Comparison of ENCODE assay signal across 9 mouse cellular contexts in the genomic region with DNA sequence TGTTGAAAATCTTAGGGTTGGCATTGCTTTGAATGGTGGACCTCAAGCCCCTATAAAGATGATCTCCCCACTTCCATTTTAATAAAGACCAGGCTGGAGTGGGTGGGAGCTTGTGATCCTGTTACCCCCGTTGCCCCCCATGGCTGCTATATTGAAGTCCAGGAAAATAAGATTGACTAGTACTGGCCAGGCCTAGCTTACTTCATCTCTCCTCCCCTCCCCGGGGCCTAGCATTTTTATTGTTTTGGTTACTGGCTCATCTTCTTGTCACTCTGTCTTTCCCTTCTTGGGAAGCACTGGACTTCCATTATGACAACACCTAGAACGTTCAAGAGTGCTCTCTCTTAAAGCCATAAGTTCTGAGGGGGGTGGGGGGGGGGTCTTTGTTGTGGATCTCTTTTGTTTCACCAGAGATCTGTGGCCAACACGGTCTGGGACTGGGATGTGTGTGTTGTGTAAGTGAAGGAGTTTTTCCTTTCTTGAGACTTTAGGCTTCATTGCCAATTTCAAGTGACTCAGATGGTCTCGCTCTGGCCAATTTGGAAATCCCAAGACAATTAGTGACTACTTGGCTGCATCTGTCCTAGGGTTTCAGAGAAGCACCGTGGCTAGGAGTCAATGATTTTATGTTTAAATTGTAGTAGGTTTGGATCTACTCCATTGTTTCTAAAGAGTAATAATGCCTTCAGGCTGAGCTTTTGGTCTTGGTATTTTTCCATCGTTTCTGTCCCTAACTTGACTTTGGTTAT. TPM values are rescaled to one million over a fixed set of nuclear protein-coding genes. Genes with fewer than 3 reads are reported as not detected.
DNase-seq lines count a peak whose midpoint lies in the region; ATAC-seq and TF ChIP-seq lines count a peak whose summit lies in the region.
"Had no signal": no experiment of that assay in that cellular context is flagged by ENCODE, and none has a peak within 500 bp of the region (broad histone marks: within the 10 kb centered on the region; RNA-seq: fewer than 3 reads in every experiment).

No protein-coding gene starts in this region.

- H3K27ac ChIP-seq in ES-Bruce4 (ENCODE audit: insufficient read depth, low read length) = no peak overlapping the region
- H3K27ac ChIP-seq in embryonic facial prominence, embryonic 10.5 days (replicated peaks) = peak overlapping the region; percentile 96
- peak overlapping the region; percentile 98 for H3K27ac ChIP-seq in heart, embryonic 15.5 days

- no peaks in the 10 kb centered on the region for H3K4me1 ChIP-seq in ES-Bruce4 (ENCODE audit: control insufficient read depth, insufficient read depth, low read length)
- peaks cover 24% of the 10 kb centered on the region for H3K4me1 ChIP-seq in embryonic facial prominence, embryonic 10.5 days
- peaks cover 21% of the 10 kb centered on the region for H3K4me1 ChIP-seq in heart, embryonic 15.5 days (replicated peaks)

- DNase-seq in adrenal gland, postnatal 14 days = peak; percentile 27
- no peak for DNase-seq in adrenal gland, postnatal 25 days
- DNase-seq in embryonic facial prominence, embryonic 10.5 days (ENCODE audit: low spot score) = peak; percentile 35
- peak; percentile 4 for DNase-seq in liver
- DNase-seq in neural tube, embryonic 10.5 days (ENCODE audit: extremely low spot score, low spot score) = peak; percentile 26
- DNase-seq in urinary bladder, postnatal 10 days (ENCODE audit: low spot score) = no peak

- TF ChIP-seq POLR2A in ES-Bruce4 (IDR thresholded peaks at IDR 0.05; ENCODE audit: insufficient read depth, low read length) = no peak

- no peak for TF ChIP-seq EP300 in ES-Bruce4 (IDR thresholded peaks at IDR 0.05; ENCODE audit: insufficient read depth, low read depth, low read length)

- 29% methylated on average over 7 of the region's 7 CpGs for WGBS in embryonic facial prominence, embryonic 10.5 days
- WGBS in heart, embryonic 15.5 days = 30% methylated on average over 7 of the region's 7 CpGs

- peak overlapping the region; percentile 96 for H3K4me3 ChIP-seq in ES-Bruce4 (ENCODE audit: low read depth, low read length)
- peak overlapping the region; percentile 88 for H3K4me3 ChIP-seq in embryonic facial prominence, embryonic 10.5 days
- peak overlapping the region; percentile 94 for H3K4me3 ChIP-seq in heart, embryonic 15.5 days

- peaks cover 2% of the 10 kb centered on the region; the same call in 1 of the 2 replicates for H3K27me3 ChIP-seq in ES-Bruce4 (ENCODE audit: control insufficient read depth, insufficient read depth, low read length, poor library complexity, severe bottlenecking)
- no peaks in the 10 kb centered on the region for H3K27me3 ChIP-seq in embryonic facial prominence, embryonic 10.5 days (replicated peaks; ENCODE audit: low read depth, poor library complexity, severe bottlenecking)
- no peaks in the 10 kb centered on the region for H3K27me3 ChIP-seq in heart, embryonic 15.5 days

- no peaks in the 10 kb centered on the region for H3K9me3 ChIP-seq in ES-Bruce4 (replicated peaks; ENCODE audit: control insufficient read depth, insufficient read depth, low read length, poor library complexity, severe bottlenecking)
- no peaks in the 10 kb centered on the region for H3K9me3 ChIP-seq in embryonic facial prominence, embryonic 10.5 days
- no peaks in the 10 kb centered on the region for H3K9me3 ChIP-seq in heart, embryonic 15.5 days (replicated peaks)

- peak overlapping the region; percentile 98 for H3K9ac ChIP-seq in ES-Bruce4 (ENCODE audit: low read depth, poor library complexity, severe bottlenecking)
- H3K9ac ChIP-seq in heart, embryonic 15.5 days = peak overlapping the region; percentile 99

- TF ChIP-seq CTCF in ES-Bruce4 (IDR thresholded peaks at IDR 0.05; ENCODE audit: low read depth, low read length) = no peak

- H3K36me3 ChIP-seq in ES-Bruce4 (ENCODE audit: control insufficient read depth, insufficient read depth, low read length, poor library complexity, severe bottlenecking) = no peaks in the 10 kb centered on the region
- H3K36me3 ChIP-seq in embryonic facial prominence, embryonic 10.5 days (replicated peaks) = no peaks in the 10 kb centered on the region
- no peaks in the 10 kb centered on the region for H3K36me3 ChIP-seq in heart, embryonic 15.5 days

- no peak for ATAC-seq in heart, embryonic 15.5 days (replicated peaks; ENCODE audit: insufficient number of reproducible peaks, insufficient read depth, low FRiP score, low read depth)

- peak overlapping the region; percentile 64 for H3K4me2 ChIP-seq in heart, embryonic 15.5 days

RNA-seq across cellular contexts. Expression of a gene that starts 1.0 kb away (rescaled TPM):
- total RNA-seq in adrenal gland, postnatal 14 days (2021) = 91.1 and 95.5 TPM in 2 replicates
- total RNA-seq in adrenal gland, postnatal 25 days (2021) = 78.4 and 96.1 TPM in 2 replicates
- 67.7 and 71.2 TPM in 2 replicates for polyA plus RNA-seq in ES-Bruce4 (2011; ENCODE audit: insufficient read depth, insufficient read length, low read depth, missing spikeins)
- 53.4 and 54.6 TPM in 2 replicates for polyA plus RNA-seq in embryonic facial prominence, embryonic 10.5 days (2016; fragmentation: Nextera tagmentation; extraction: Ambion mirVana)
- polyA plus RNA-seq in heart, embryonic 15.5 days (2015; fragmentation: Nextera tagmentation; extraction: Ambion mirVana) = 27.3 and 28.9 TPM in 2 replicates

RNA-seq across cellular contexts. Expression of a gene that starts 19.7 kb away (rescaled TPM):
- not detected in 2 replicates for total RNA-seq in adrenal gland, postnatal 14 days (2021)
- not detected in 2 replicates for total RNA-seq in adrenal gland, postnatal 25 days (2021)
- not detected in 2 replicates for polyA plus RNA-seq in ES-Bruce4 (2011; ENCODE audit: insufficient read depth, insufficient read length, low read depth, missing spikeins)
- polyA plus RNA-seq in embryonic facial prominence, embryonic 10.5 days (2016; fragmentation: Nextera tagmentation; extraction: Ambion mirVana) = 0.19 TPM in 1 of 2 replicates, not detected in the other
- 11.5 and 12.7 TPM in 2 replicates for polyA plus RNA-seq in heart, embryonic 15.5 days (2015; fragmentation: Nextera tagmentation; extraction: Ambion mirVana)
- total RNA-seq: neutrophil, adult 5-6 weeks had no signal

Comparison
In these comparisons a context has a peak if more than half of its experiments do, and no peak if none do; other contexts are left out.
1. DNase-seq: peak in adrenal gland, postnatal 14 days (single experiment), embryonic facial prominence, embryonic 10.5 days (single experiment), liver (single experiment) and neural tube, embryonic 10.5 days (single experiment); none in adrenal gland, postnatal 25 days (single experiment) and urinary bladder, postnatal 10 days (single experiment).
2. RNA of a gene that starts 19.7 kb away (polyA plus RNA-seq): 11.5 to 12.7 TPM in heart, embryonic 15.5 days; 0.19 TPM in embryonic facial prominence, embryonic 10.5 days and not detected in ES-Bruce4; every median in the first group is over 10 times any median in the second.
3. Peak in every context shown above with its lines, with median percentiles within 50 percentile points of each other: H3K4me3 ChIP-seq.